Mouse (Mus musculus) layer of hippocampus, adult 18-20 months (tissue): ENCODE results near the gene Ccdc32. TPM values are rescaled to one million over a fixed set of nuclear protein-coding genes. Genes with fewer than 3 reads are reported as not detected.

Experiments used
- DNase-seq, 2 experiments: peaks; one replicate each; pipeline ENCODE4 v3.0.0; 2022; ENCODE audit warnings: low spot score in 2 of 2
- total RNA-seq, 2 experiments: library from RNA; stranded (reverse); gene quantifications; 2 replicates each; pipeline ENCODE4 v1.2.3; 2021

Ccdc32 gene
- total RNA-seq, 2 experiments from 2014 or later = 55.6 to 56.3 TPM

GRCm38 (mm10) chr2:119015604-119016180 lies 13.5 kb downstream of the Ccdc32 start:
- no peak for DNase-seq

- DNase-seq = no peak
Observed at GRCm38 (mm10) chr2:119014989-119015388, 14.2 kb downstream of the Ccdc32 start.

GRCm38 (mm10) chr2:119009376-119009775 lies 19.8 kb downstream of the Ccdc32 start:
- no peak for DNase-seq

- no peak for DNase-seq
Observed at GRCm38 (mm10) chr2:119006886-119007285, 22.3 kb downstream of the Ccdc32 start.

GRCm38 (mm10) chr2:118999025-118999639 lies 30.1 kb downstream of the Ccdc32 start:
- DNase-seq = no peak

- no peak for DNase-seq
Observed at GRCm38 (mm10) chr2:118998115-118998866, 30.9 kb downstream of the Ccdc32 start.

- no peak for DNase-seq
Observed at GRCm38 (mm10) chr2:118996798-118997105, 32.4 kb downstream of the Ccdc32 start.

- DNase-seq = peak in 1 of 2 experiments; percentile 14
Observed at GRCm38 (mm10) chr2:118995919-118996797, 33.0 kb downstream of the Ccdc32 start.

GRCm38 (mm10) chr2:118995490-118995889 lies 33.7 kb downstream of the Ccdc32 start:
- peak; percentile 17 to 48 for DNase-seq

GRCm38 (mm10) chr2:118983812-118984211 lies 45.4 kb downstream of the Ccdc32 start:
- DNase-seq = no peak

- DNase-seq = no peak
Observed at GRCm38 (mm10) chr2:118980841-118981240, 48.4 kb downstream of the Ccdc32 start.

- no peak for DNase-seq
Observed at GRCm38 (mm10) chr2:118978064-118978463, 51.1 kb downstream of the Ccdc32 start.

GRCm38 (mm10) chr2:118976941-118977340 lies 52.3 kb downstream of the Ccdc32 start:
- DNase-seq = no peak

- peak; percentile 74 to 88 for DNase-seq
Observed at GRCm38 (mm10) chr2:118976282-118976929, 52.8 kb downstream of the Ccdc32 start.

- peak in 1 of 2 experiments; percentile 52 for DNase-seq
Observed at GRCm38 (mm10) chr2:118975855-118976254, 53.3 kb downstream of the Ccdc32 start.

- DNase-seq = peak; percentile 76 to 90
Observed at GRCm38 (mm10) chr2:118972687-118973376, 56.4 kb downstream of the Ccdc32 start.

- DNase-seq = no peak
Observed at GRCm38 (mm10) chr2:118972048-118972447, 57.1 kb downstream of the Ccdc32 start.

- no peak for DNase-seq
Observed at GRCm38 (mm10) chr2:118969585-118970147, 59.5 kb downstream of the Ccdc32 start.
